Mouse (Mus musculus) lung, postnatal 0 days (tissue): ENCODE data around the gene Cd52. TPM values are rescaled to one million over a fixed set of nuclear protein-coding genes. Genes with fewer than 3 reads are reported as not detected.
A peak's percentile ranks its signal among the peaks of the same experiment; 100 is the strongest.

ENCODE experiments used
- ATAC-seq: fragments of 200-750 bp; cut with Nextera tagmentation; 2 replicates; pipeline ENCODE4 v1.8.0; 2017; ENCODE audit warnings: moderate library complexity
- DNase-seq: peaks from one replicate; pipeline ENCODE4 v3.0.0-alpha.2; 2016; ENCODE audit warnings: low spot score
- H3K27ac ChIP-seq: fragments of 300-500 bp; sonication (generic); 2 replicates; pipeline ENCODE4 v1.5.1; 2014; ENCODE audit warnings: antibody characterized with exemption, mild to moderate bottlenecking, low read length, mixed read lengths
- H3K27me3 ChIP-seq: fragments of 300-500 bp; sonication (generic); replicated peaks from 2 replicates; pipeline ENCODE4 v1.6.1; 2014; ENCODE audit warnings: low read length, mixed read lengths; ENCODE audit not compliant: insufficient read depth
- H3K36me3 ChIP-seq: fragments of 300-500 bp; sonication (generic); 2 replicates; pipeline ENCODE4 v1.6.1; 2014; ENCODE audit warnings: low read length, mixed read lengths; ENCODE audit not compliant: insufficient read depth
- H3K4me1 ChIP-seq: fragments of 300-500 bp; sonication (generic); 2 replicates; pipeline ENCODE4 v1.6.1; 2014; ENCODE audit warnings: antibody characterized with exemption, low read depth, low read length, mixed read lengths; ENCODE audit not compliant: insufficient read depth
- H3K4me2 ChIP-seq: fragments of 300-500 bp; sonication (generic); replicated peaks from 2 replicates; pipeline ENCODE4 v1.6.1; 2014; ENCODE audit warnings: low read depth, mild to moderate bottlenecking, low read length, moderate library complexity, mixed read lengths
- H3K4me3 ChIP-seq: fragments of 300-500 bp; sonication (generic); 2 replicates; pipeline ENCODE4 v1.5.1; 2014; ENCODE audit warnings: low read depth, low read length
- H3K9ac ChIP-seq: fragments of 300-500 bp; sonication (generic); replicated peaks from 2 replicates; pipeline ENCODE4 v1.6.1; 2014; ENCODE audit warnings: low read depth, mild to moderate bottlenecking
- H3K9me3 ChIP-seq: fragments of 300-500 bp; sonication (generic); 2 replicates; pipeline ENCODE4 v1.6.1; 2016; ENCODE audit warnings: low read length, mixed read lengths
- CTCF ChIP-seq: IDR thresholded peaks from 2 replicates; pipeline ENCODE4 v1.5.1; 2016; ENCODE audit warnings: antibody characterized with exemption, mild to moderate bottlenecking
- EP300 ChIP-seq: IDR thresholded peaks from 2 replicates; pipeline ENCODE4 v1.6.1; 2016; ENCODE audit warnings: antibody characterized with exemption, mild to moderate bottlenecking, control low read depth
- WGBS: fragments of 180-500 bp; shearing (Covaris S2); extraction: QIAGEN DNeasy Blood & Tissue Kit; methylation state at CpG from one replicate; pipeline ENCODE4 v1.1.7; 2014; 5-methylcytosine and 5-hydroxymethylcytosine counted together
- polyA plus RNA-seq: library from polyadenylated mRNA; unstranded; fragments of >200 nt; fragmentation: Nextera tagmentation; extraction: Ambion mirVana; gene quantifications from 2 replicates; pipeline ENCODE4 v1.2.1, GENCODE M21; 2015

The Cd52 gene
- polyA plus RNA-seq, 1 experiment from 2014 or later = 65.9 TPM

DNA sequence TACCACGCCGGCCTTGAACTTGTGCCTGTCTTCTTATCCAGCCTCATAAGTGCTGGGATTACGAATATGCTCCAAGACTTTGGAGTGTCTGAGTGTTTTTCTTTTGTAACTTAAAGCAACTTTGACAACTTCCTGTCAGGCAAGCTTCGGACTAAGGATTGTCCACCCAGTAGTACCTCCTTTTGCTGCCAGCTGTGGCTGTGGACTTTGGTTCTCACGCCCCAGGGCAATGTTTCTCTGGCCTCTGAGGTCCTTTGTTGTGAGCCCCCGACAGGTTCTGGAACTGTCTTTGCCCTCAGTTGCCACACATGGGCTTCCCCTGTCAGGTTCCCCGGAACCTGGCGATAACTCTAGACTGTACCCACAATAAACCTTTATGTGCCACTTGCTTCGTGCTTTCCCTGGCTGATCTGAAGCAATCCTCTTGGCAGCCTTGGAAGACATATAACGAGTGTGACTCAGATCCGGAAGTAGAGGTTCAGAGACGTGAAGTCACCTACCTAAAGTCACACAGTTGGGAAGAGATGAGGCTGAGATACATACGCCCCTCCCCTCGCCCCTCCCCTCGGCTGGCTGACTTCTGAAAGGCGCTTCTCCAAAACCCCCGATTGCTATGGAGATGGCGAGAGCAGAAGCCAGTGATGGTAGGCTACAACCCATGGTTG lies 33.6 kb downstream of the Cd52 start:
- Histone ChIP-seq H3K27ac (peak overlapping the region; percentile 2; the same call in 1 of the 2 replicates), H3K27me3 (no peaks in the 10 kb centered on the region)
- 0 out of 2 replicates have a peak, but pooled peaks have one; percentile 13 for ATAC-seq

GRCm38 (mm10) chr4:134060135-134060865 lies 34.6 kb downstream of the Cd52 start, which contains the start of gene Crybg2:
Gene Crybg2, plus strand, starts transcription at chr4:134060815.
- no peak for DNase-seq
- H3K9ac ChIP-seq = no peak within 1 kb of the TSS

More for the DNA sequence above, 33.6 kb downstream of the Cd52 start:
- Histone ChIP-seq H3K9me3 (no peaks in the 10 kb centered on the region), H3K4me1 (no peaks in the 10 kb centered on the region), H3K36me3 (no peaks in the 10 kb centered on the region), H3K9ac (no peak overlapping the region), H3K4me3 (no peak overlapping the region), H3K4me2 (no peak overlapping the region)
- 50% methylated on average over 18 of the region's 18 CpGs for WGBS
- TF ChIP-seq EP300 (no peak), CTCF (no peak)
- DNase-seq = peak; percentile 20

GRCm38 (mm10) chr4:134058908-134059307 lies 36.0 kb downstream of the Cd52 start:
- no peak overlapping the region for H3K9ac ChIP-seq
- 63% methylated on average over 6 of the region's 6 CpGs for WGBS
- H3K4me1 ChIP-seq = no peaks in the 10 kb centered on the region
- H3K4me3 ChIP-seq = no peak overlapping the region
- no peak overlapping the region for H3K4me2 ChIP-seq
- H3K27ac ChIP-seq = no peak overlapping the region
- H3K9me3 ChIP-seq = no peaks in the 10 kb centered on the region
- TF ChIP-seq CTCF (no peak), EP300 (no peak)
- ATAC-seq (no peak), DNase-seq (no peak)
- H3K36me3 ChIP-seq = no peaks in the 10 kb centered on the region
- no peaks in the 10 kb centered on the region for H3K27me3 ChIP-seq

More at GRCm38 (mm10) chr4:134060135-134060865, 34.6 kb downstream of the Cd52 start, which contains the start of gene Crybg2:
- Histone ChIP-seq H3K36me3 (no peaks in the 10 kb centered on the region), H3K9me3 (no peaks in the 10 kb centered on the region), H3K4me3 (no peak within 1 kb of the TSS), H3K4me1 (no peaks in the 10 kb centered on the region), H3K27me3 (no peaks in the 10 kb centered on the region), H3K27ac (0 out of 2 replicates have a peak within 1 kb of the TSS, but pooled peaks have one; percentile 2), H3K4me2 (no peak within 1 kb of the TSS)
- WGBS = 42% methylated on average over 28 of the region's 28 CpGs
- TF ChIP-seq EP300 (no peak), CTCF (no peak)
- ATAC-seq = no peak

- Histone ChIP-seq H3K9me3 (no peaks in the 10 kb centered on the region), H3K4me2 (peak overlapping the region; percentile 39), H3K4me1 (no peaks in the 10 kb centered on the region), H3K27ac (no peak overlapping the region), H3K9ac (no peak overlapping the region), H3K27me3 (no peaks in the 10 kb centered on the region), H3K36me3 (no peaks in the 10 kb centered on the region), H3K4me3 (no peak overlapping the region)
- ATAC-seq (no peak), DNase-seq (no peak)
- no peak for TF ChIP-seq CTCF
- TF ChIP-seq EP300 = no peak
- WGBS = 36% methylated on average over 14 of the region's 14 CpGs
These were observed 36.6 kb downstream of the Cd52 start for GRCm38 (mm10) chr4:134058166-134058715.

GRCm38 (mm10) chr4:134053538-134053937 lies 41.3 kb downstream of the Cd52 start, which contains the start of gene Zfp683:
Gene Zfp683, plus strand, starts transcription at chr4:134053838.
- H3K9ac ChIP-seq = no peak within 1 kb of the TSS; the same call in 1 of the 2 replicates
- TF ChIP-seq EP300 (no peak), CTCF (no peak)
- 82% methylated on average over 3 of the region's 3 CpGs for WGBS
- H3K4me1 ChIP-seq = no peaks in the 10 kb centered on the region
- H3K4me2 ChIP-seq = no peak within 1 kb of the TSS
- H3K4me3 ChIP-seq = no peak within 1 kb of the TSS
- no peaks in the 10 kb centered on the region for H3K36me3 ChIP-seq
- ATAC-seq (no peak), DNase-seq (no peak)
- H3K27ac ChIP-seq = no peak within 1 kb of the TSS
- no peaks in the 10 kb centered on the region for H3K27me3 ChIP-seq
- H3K9me3 ChIP-seq = no peaks in the 10 kb centered on the region

DNA sequence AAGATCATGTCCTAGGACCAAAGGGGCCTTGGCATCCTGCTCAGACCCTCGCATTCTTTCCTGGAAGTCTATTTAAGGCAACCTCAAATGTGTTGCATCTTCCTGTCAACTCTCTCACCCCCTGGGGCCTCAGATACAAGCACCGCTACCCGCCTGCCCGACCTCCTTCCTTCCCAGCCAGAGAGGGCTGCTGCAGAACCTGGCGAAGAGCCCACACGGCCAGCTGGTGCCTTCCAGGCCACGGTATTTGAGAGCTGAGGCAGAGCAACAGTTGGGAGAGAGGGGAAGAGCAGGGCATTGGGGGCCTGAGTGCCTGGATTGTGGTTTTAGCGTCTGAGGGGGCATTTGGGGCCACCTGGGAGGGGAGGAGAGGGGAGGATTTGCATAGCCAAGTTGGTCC lies 42.3 kb downstream of the Cd52 start:
- ATAC-seq (no peak; the same call in 1 of the 2 replicates), DNase-seq (peak; percentile 46)
- no peak overlapping the region for H3K4me3 ChIP-seq
- no peaks in the 10 kb centered on the region for H3K4me1 ChIP-seq
- H3K27ac ChIP-seq = no peak overlapping the region
- no peaks in the 10 kb centered on the region for H3K36me3 ChIP-seq
- no peaks in the 10 kb centered on the region for H3K9me3 ChIP-seq
- no peak overlapping the region; the same call in 1 of the 2 replicates for H3K9ac ChIP-seq
- H3K4me2 ChIP-seq = no peak overlapping the region
- WGBS = 13% methylated on average over 8 of the region's 8 CpGs
- no peaks in the 10 kb centered on the region for H3K27me3 ChIP-seq
- TF ChIP-seq CTCF (no peak), EP300 (no peak)
